Mouse (Mus musculus): ENCODE results near the gene Mark1. TPM values are rescaled to one million over a fixed set of nuclear protein-coding genes. Genes with fewer than 3 reads are reported as not detected.

Mark1 gene
- 2.2 and 2.4 TPM in 2 replicates for polyA plus RNA-seq (2014; fragmentation: Nextera tagmentation; extraction: Ambion mirVana)

- peak within 1 kb of the TSS; percentile 77 for H3K4me3 ChIP-seq (ENCODE audit: low read depth, low read length)
- 0 out of 2 replicates have a peak within 1 kb of the TSS, but pooled peaks have one; percentile 10 for H3K27ac ChIP-seq (ENCODE audit: low read depth, low read length)
- WGBS (ENCODE audit: insufficient replicate concordance), result under 1% methylated on average over 43 of the region's 88 CpGs
- peak within 1 kb of the TSS; percentile 84 for H3K9ac ChIP-seq (ENCODE audit: low read depth, low read length)
- no peaks in the 10 kb centered on the region for H3K9me3 ChIP-seq (replicated peaks; ENCODE audit: control insufficient read depth, low read length)
- H3K27me3 ChIP-seq (ENCODE audit: control insufficient read depth, insufficient read depth, low read length), result no peaks in the 10 kb centered on the region
- H3K36me3 ChIP-seq (ENCODE audit: control insufficient read depth, insufficient read depth, low read length), result no peaks in the 10 kb centered on the region
- H3K4me2 ChIP-seq, result peak within 1 kb of the TSS; percentile 84
- peaks cover 20% of the 10 kb centered on the region for H3K4me1 ChIP-seq (ENCODE audit: control insufficient read depth, insufficient read depth, low read length)
- peak; percentile 49; the same call in 1 of the 2 replicates for ATAC-seq (replicated peaks; ENCODE audit: insufficient number of reproducible peaks, low FRiP score, low TSS enrichment)
Measured at GRCm38 (mm10) chr1:184999071-184999750, at the start of gene Mark1. Gene Mark1 (minus strand): TSS chr1:184999570.

GRCm38 (mm10) chr1:185047516-185048247 lies 48.3 kb upstream of the Mark1 start:
- 27% methylated on average over 12 of the region's 12 CpGs for WGBS (ENCODE audit: insufficient replicate concordance)
- H3K9me3 ChIP-seq (replicated peaks; ENCODE audit: control insufficient read depth, low read length), result no peaks in the 10 kb centered on the region
- H3K4me2 ChIP-seq, result peak overlapping the region; percentile 46
- H3K27ac ChIP-seq (ENCODE audit: low read depth, low read length), result peak overlapping the region; percentile 87
- no peak overlapping the region for H3K9ac ChIP-seq (ENCODE audit: low read depth, low read length)
- no peaks in the 10 kb centered on the region for H3K27me3 ChIP-seq (ENCODE audit: control insufficient read depth, insufficient read depth, low read length)
- no peaks in the 10 kb centered on the region for H3K36me3 ChIP-seq (ENCODE audit: control insufficient read depth, insufficient read depth, low read length)
- peak; percentile 71 for ATAC-seq (replicated peaks; ENCODE audit: insufficient number of reproducible peaks, low FRiP score, low TSS enrichment)
- no peak overlapping the region for H3K4me3 ChIP-seq (ENCODE audit: low read depth, low read length)
- peaks cover 14% of the 10 kb centered on the region for H3K4me1 ChIP-seq (ENCODE audit: control insufficient read depth, insufficient read depth, low read length)

GRCm38 (mm10) chr1:185046513-185046912 lies 47.1 kb upstream of the Mark1 start:
- H3K9me3 ChIP-seq (replicated peaks; ENCODE audit: control insufficient read depth, low read length), result no peaks in the 10 kb centered on the region
- ATAC-seq (replicated peaks; ENCODE audit: insufficient number of reproducible peaks, low FRiP score, low TSS enrichment), result no peak
- no peak overlapping the region for H3K4me3 ChIP-seq (ENCODE audit: low read depth, low read length)
- peaks cover 14% of the 10 kb centered on the region for H3K4me1 ChIP-seq (ENCODE audit: control insufficient read depth, insufficient read depth, low read length)
- H3K27me3 ChIP-seq (ENCODE audit: control insufficient read depth, insufficient read depth, low read length), result no peaks in the 10 kb centered on the region
- H3K9ac ChIP-seq (ENCODE audit: low read depth, low read length), result no peak overlapping the region
- H3K4me2 ChIP-seq, result no peak overlapping the region
- H3K27ac ChIP-seq (ENCODE audit: low read depth, low read length), result no peak overlapping the region
- 73% methylated on average over 8 of the region's 8 CpGs for WGBS (ENCODE audit: insufficient replicate concordance)
- H3K36me3 ChIP-seq (ENCODE audit: control insufficient read depth, insufficient read depth, low read length), result no peaks in the 10 kb centered on the region

GRCm38 (mm10) chr1:185038183-185038686 lies 38.9 kb upstream of the Mark1 start:
- no peak overlapping the region for H3K4me3 ChIP-seq (ENCODE audit: low read depth, low read length)
- 65% methylated on average over 7 of the region's 7 CpGs for whole genome bisulfite sequencing (ENCODE audit: insufficient replicate concordance)

GRCm38 (mm10) chr1:185030565-185030964 lies 31.2 kb upstream of the Mark1 start:
- 85% methylated on average over 10 of the region's 10 CpGs for WGBS (ENCODE audit: insufficient replicate concordance)

More at GRCm38 (mm10) chr1:185038183-185038686, 38.9 kb upstream of the Mark1 start:
- no peak overlapping the region for H3K27ac ChIP-seq (ENCODE audit: low read depth, low read length)
- no peaks in the 10 kb centered on the region for H3K27me3 ChIP-seq (ENCODE audit: control insufficient read depth, insufficient read depth, low read length)
- no peak overlapping the region for H3K4me2 ChIP-seq
- no peaks in the 10 kb centered on the region for H3K9me3 ChIP-seq (replicated peaks; ENCODE audit: control insufficient read depth, low read length)
- no peaks in the 10 kb centered on the region for H3K4me1 ChIP-seq (ENCODE audit: control insufficient read depth, insufficient read depth, low read length)
- ATAC-seq (replicated peaks; ENCODE audit: insufficient number of reproducible peaks, low FRiP score, low TSS enrichment), result no peak
- no peak overlapping the region for H3K9ac ChIP-seq (ENCODE audit: low read depth, low read length)
- no peaks in the 10 kb centered on the region for H3K36me3 ChIP-seq (ENCODE audit: control insufficient read depth, insufficient read depth, low read length)

GRCm38 (mm10) chr1:185020429-185021168 lies 21.2 kb upstream of the Mark1 start:
- Histone ChIP-seq H3K27me3 (ENCODE audit: control insufficient read depth, insufficient read depth, low read length) (no peaks in the 10 kb centered on the region), H3K4me3 (ENCODE audit: low read depth, low read length) (no peak overlapping the region), H3K36me3 (ENCODE audit: control insufficient read depth, insufficient read depth, low read length) (no peaks in the 10 kb centered on the region), H3K4me1 (ENCODE audit: control insufficient read depth, insufficient read depth, low read length) (no peaks in the 10 kb centered on the region), H3K27ac (ENCODE audit: low read depth, low read length) (no peak overlapping the region), H3K9ac (ENCODE audit: low read depth, low read length) (no peak overlapping the region), H3K4me2 (no peak overlapping the region), H3K9me3 (replicated peaks; ENCODE audit: control insufficient read depth, low read length) (no peaks in the 10 kb centered on the region)
- ATAC-seq (replicated peaks; ENCODE audit: insufficient number of reproducible peaks, low FRiP score, low TSS enrichment), result no peak
- WGBS (ENCODE audit: insufficient replicate concordance), result 78% methylated on average over 13 of the region's 13 CpGs

More at GRCm38 (mm10) chr1:185030565-185030964, 31.2 kb upstream of the Mark1 start:
- Histone ChIP-seq H3K4me1 (ENCODE audit: control insufficient read depth, insufficient read depth, low read length) (no peaks in the 10 kb centered on the region), H3K9ac (ENCODE audit: low read depth, low read length) (no peak overlapping the region), H3K36me3 (ENCODE audit: control insufficient read depth, insufficient read depth, low read length) (no peaks in the 10 kb centered on the region), H3K4me2 (no peak overlapping the region), H3K4me3 (ENCODE audit: low read depth, low read length) (no peak overlapping the region), H3K27me3 (ENCODE audit: control insufficient read depth, insufficient read depth, low read length) (no peaks in the 10 kb centered on the region), H3K9me3 (replicated peaks; ENCODE audit: control insufficient read depth, low read length) (no peaks in the 10 kb centered on the region), H3K27ac (ENCODE audit: low read depth, low read length) (no peak overlapping the region)
- no peak for ATAC-seq (replicated peaks; ENCODE audit: insufficient number of reproducible peaks, low FRiP score, low TSS enrichment)

GRCm38 (mm10) chr1:185012566-185012965 lies 13.2 kb upstream of the Mark1 start:
- H3K9ac ChIP-seq (ENCODE audit: low read depth, low read length), result no peak overlapping the region
- WGBS (ENCODE audit: insufficient replicate concordance), result 72% methylated on average over 3 of the region's 3 CpGs

GRCm38 (mm10) chr1:185007066-185007465 lies 7.7 kb upstream of the Mark1 start:
- 76% methylated on average over 5 of the region's 5 CpGs for WGBS (ENCODE audit: insufficient replicate concordance)
- ATAC-seq (replicated peaks; ENCODE audit: insufficient number of reproducible peaks, low FRiP score, low TSS enrichment), result no peak

More at GRCm38 (mm10) chr1:185012566-185012965, 13.2 kb upstream of the Mark1 start:
- Histone ChIP-seq H3K27ac (ENCODE audit: low read depth, low read length) (no peak overlapping the region), H3K4me2 (no peak overlapping the region), H3K27me3 (ENCODE audit: control insufficient read depth, insufficient read depth, low read length) (no peaks in the 10 kb centered on the region), H3K4me1 (ENCODE audit: control insufficient read depth, insufficient read depth, low read length) (no peaks in the 10 kb centered on the region), H3K9me3 (replicated peaks; ENCODE audit: control insufficient read depth, low read length) (no peaks in the 10 kb centered on the region), H3K36me3 (ENCODE audit: control insufficient read depth, insufficient read depth, low read length) (no peaks in the 10 kb centered on the region), H3K4me3 (ENCODE audit: low read depth, low read length) (no peak overlapping the region)
- ATAC-seq (replicated peaks; ENCODE audit: insufficient number of reproducible peaks, low FRiP score, low TSS enrichment), result no peak

More at GRCm38 (mm10) chr1:185007066-185007465, 7.7 kb upstream of the Mark1 start:
- Histone ChIP-seq H3K9me3 (replicated peaks; ENCODE audit: control insufficient read depth, low read length) (no peaks in the 10 kb centered on the region), H3K4me3 (ENCODE audit: low read depth, low read length) (no peak overlapping the region), H3K4me2 (no peak overlapping the region), H3K9ac (ENCODE audit: low read depth, low read length) (no peak overlapping the region), H3K36me3 (ENCODE audit: control insufficient read depth, insufficient read depth, low read length) (no peaks in the 10 kb centered on the region), H3K27me3 (ENCODE audit: control insufficient read depth, insufficient read depth, low read length) (no peaks in the 10 kb centered on the region), H3K4me1 (ENCODE audit: control insufficient read depth, insufficient read depth, low read length) (no peaks in the 10 kb centered on the region), H3K27ac (ENCODE audit: low read depth, low read length) (no peak overlapping the region)
